Mouse (Mus musculus) spleen, postnatal 10 days (tissue): ENCODE data around the gene Galnt6.
A peak's percentile ranks its signal among the peaks of the same experiment; 100 is the strongest.
"Not testable (repeated sequence)": the region's sequence is repeated elsewhere in the genome, so short reads cannot be mapped to it uniquely, and the experiment has no call there.

Experiments used
- DNase-seq, 2 experiments: peaks; one replicate each; pipeline ENCODE4 v3.0.0; 2021 to 2022; ENCODE audit warnings: low spot score in 2 of 2

Gene Galnt6

DNA sequence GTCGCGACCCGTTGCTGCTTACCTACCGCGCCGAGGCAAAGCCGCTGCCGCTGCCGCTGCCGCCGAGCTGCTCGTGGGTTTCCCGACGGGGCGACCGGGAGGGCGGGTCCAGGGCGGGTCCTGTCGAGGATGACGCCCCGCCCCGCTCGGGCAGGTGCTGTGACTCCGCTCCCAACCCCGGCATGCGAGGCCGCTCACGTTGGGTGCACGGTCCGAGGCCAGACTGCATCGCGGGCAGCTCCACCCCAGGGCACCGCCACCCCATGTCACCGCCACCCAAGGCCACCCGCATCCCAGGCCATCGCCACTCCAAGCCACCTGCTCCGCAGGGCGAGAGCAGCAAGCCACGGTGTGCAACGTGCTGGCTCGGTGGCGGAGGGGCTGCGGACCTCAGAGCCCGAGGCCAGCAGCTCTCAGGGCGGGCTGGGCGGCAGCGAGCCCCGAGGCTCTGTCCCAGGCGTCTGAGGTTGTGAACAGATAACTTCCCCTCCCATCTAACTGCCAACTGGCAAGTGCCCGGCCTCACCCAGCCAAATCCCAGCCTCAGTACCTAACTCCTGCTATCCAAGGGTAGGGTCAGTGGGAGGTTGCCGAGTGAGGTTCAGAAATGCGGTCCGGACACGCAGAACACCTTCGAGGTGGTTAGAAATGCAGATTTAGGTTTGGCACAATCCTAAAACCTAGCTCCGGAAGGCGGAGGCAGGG, at the start of gene Galnt6:
Galnt6 (minus strand) TSS at position 96 of the 705 bp plus-strand sequence.
- peak; percentile 50 to 79 for DNase-seq

GRCm38 (mm10) chr15:100777020-100778016, 48.1 kb upstream of the Galnt6 start:
- DNase-seq, result no peak

DNA sequence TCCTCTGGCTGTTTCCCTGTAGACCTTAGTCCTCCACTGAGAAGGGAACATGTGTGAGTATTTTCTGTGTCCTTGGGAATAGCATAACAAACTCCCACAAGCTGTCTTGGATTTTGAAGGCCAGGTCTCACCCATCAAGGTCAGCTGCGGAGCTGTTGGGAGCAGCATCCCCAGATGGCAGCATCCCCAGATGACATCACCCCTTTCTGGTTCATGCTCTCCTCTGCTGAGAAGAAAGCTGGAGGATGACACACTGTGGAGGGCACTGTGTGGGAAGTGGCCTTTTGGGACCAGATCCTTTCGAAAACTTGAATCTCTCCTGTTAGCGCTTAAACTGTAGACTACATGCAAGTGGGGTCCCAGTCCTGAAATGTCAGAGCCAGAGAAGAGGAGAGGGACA, 47.2 kb upstream of the Galnt6 start:
- DNase-seq, result no peak

- DNase-seq, result no peak
Observed at GRCm38 (mm10) chr15:100775189-100776166, 46.3 kb upstream of the Galnt6 start.

DNA sequence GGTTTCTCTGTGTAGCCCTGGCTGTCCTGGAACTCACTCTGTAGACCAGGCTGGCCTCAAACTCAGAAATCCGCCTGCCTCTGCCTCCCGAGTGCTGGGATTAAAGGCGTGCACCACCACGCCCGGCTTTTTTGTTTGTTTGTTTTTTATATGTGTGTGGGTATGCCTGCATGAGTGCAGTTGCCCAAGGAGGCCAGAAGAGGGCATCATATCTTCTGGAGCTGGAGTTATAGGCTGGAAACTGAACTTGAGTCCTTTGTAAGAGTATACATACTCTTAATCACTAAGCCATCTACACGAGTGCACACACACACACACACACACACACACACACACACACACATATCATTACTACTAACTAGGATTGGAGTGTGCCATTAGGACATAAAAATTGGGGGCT, 44.7 kb upstream of the Galnt6 start:
- DNase-seq, result not testable (repeated sequence)

- no peak for DNase-seq
Observed at GRCm38 (mm10) chr15:100772685-100773084, 43.5 kb upstream of the Galnt6 start.

DNA sequence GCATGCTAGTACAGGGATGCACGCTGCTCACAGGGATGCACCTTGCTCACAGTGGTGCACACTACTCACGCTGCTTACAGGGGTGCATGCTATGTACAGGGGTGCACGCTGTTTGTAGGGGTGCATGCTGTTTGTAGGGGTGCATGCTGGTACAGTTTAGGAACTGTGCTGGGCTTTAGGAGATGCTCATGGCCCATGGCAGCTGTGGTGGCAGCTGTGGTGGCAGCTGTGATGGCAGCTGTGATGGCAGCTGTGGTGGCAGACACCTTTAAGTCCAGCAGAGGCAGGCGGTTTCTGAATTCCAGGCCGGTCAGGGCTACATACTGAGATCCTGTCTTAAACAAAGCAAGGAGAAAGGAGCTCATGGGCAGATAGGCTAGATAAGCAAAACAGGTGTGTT, 41.2 kb upstream of the Galnt6 start:
- no peak for DNase-seq

DNA sequence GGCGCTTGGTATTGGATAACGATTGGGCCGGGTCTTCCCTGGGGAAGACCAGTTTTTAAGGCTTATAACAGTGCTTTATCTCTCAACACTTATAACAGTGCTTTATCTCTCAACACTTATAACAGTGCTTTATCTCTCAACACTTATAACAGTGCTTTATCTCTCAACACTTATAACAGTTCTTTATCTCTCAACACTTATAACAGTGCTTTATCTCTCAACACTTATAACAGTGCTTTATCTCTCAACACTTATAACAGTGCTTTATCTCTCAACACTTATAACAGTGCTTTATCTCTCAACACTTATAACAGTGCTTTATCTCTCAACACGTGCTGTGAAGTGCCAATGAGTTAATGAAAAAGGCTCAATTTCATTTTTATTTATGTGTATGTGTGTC, 39.8 kb upstream of the Galnt6 start:
- not testable (repeated sequence) for DNase-seq

- DNase-seq, result no peak
Observed at GRCm38 (mm10) chr15:100767851-100768250, 38.7 kb upstream of the Galnt6 start.

GRCm38 (mm10) chr15:100766826-100767225, 37.6 kb upstream of the Galnt6 start:
- DNase-seq, result no peak

- no peak for DNase-seq
Observed at GRCm38 (mm10) chr15:100764163-100764951, 35.2 kb upstream of the Galnt6 start.

DNA sequence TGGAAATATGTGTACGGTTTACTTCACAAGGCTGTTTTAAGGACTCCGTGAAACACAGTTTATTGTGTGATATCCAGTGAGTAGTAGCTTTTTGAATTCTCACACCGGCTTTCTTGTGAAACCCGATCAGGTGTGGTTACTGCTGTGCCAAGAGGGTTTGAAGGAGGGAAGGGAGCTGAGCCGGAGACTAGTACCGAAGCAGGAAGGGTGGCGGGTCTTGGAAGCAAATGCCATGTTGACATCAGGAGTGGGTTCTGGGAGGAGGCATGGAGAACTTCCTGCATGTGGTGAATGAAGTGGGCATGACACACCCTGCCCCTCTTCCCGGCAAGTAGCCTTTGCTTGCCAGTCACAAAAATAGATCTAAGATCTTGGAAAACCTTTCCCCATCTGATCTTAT, 33.5 kb upstream of the Galnt6 start:
- no peak for DNase-seq

DNA sequence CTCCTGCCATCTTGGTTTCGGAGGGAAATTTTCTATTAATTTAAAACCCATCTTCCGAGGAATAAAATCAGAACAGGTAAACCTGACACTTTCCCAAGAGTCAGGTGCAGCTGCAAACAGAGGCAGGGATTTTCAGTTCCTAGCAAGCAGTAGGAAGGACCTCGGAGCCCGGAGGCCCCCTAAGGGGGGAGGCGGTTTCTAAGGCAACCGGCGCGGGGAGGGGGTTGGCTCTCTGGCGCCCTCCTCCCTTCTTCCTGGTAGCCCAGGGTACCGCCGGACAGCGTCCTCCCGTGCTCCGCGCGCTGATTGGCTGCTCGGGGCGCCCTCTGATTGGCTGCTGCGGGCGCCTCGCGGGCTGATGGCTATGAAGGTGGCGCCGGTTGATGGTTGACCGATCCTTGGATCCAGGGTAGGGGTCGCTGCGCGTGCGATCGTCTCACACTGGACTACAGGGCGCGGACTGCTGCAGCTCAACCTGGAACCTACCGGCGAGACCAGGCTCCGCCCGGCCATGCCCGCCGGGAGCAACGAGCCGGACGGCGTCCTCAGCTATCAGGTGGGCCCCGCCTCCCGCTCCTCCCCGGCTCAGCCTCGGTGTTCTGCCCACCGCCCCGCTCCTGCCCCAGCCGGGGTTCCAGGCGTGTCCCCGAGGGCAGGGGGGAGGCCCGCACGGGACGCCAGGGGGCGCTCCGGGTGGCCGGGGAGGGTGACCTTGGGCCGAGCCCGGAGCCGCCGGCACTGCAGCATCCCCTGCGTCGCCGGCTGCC, 32.4 kb upstream of the Galnt6 start, which contains the start of gene Slc4a8:
Slc4a8 (plus strand) TSS at position 329 of the 767 bp plus-strand sequence.
- peak; percentile 67 to 84 for DNase-seq

- no peak for DNase-seq
Observed at GRCm38 (mm10) chr15:100761036-100761418, 31.9 kb upstream of the Galnt6 start.

DNA sequence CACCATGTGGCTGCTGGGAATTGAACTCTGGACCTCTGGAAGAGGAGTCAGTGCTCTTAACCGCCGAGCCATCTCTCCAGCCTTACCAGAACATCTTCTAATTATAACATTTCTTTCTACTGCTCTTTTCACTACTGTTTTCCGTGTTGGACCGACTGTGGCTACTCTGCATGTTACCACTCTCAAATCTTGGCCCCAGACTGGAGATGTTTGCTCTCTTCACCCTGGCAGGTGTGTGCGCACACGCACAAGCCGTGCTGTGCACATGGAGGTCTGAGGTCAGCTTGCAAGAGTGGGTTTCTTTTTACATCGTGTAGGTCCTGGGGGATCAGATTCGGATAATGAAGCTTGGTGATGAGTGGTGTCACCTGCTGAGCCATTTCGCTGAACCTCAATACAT, 30.1 kb upstream of the Galnt6 start:
- no peak for DNase-seq

DNA sequence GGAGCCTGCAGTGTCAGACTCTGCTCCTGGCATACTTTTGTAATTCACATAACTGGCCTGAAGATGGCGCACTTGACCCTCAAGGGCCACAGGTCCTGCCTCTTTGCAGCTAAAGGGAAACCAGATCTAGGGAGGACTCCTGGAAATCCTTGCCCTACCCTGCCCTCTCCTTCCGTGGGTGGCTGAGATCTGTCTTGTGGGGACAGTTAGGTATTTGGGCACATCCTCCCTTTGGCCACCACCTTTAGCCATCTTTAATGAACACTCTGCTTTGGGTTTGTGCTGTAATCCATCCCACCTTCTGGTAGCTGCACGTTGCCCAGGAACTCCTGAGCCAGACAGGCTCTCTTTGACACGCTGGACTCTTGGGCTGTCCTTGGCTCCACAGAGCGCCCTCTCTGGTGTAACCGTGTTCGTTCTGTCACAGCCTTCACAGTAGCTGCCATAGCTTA, 28.4 kb upstream of the Galnt6 start:
- peak; percentile 42 to 74 for DNase-seq

GRCm38 (mm10) chr15:100755881-100756624, 26.9 kb upstream of the Galnt6 start:
- no peak for DNase-seq

DNA sequence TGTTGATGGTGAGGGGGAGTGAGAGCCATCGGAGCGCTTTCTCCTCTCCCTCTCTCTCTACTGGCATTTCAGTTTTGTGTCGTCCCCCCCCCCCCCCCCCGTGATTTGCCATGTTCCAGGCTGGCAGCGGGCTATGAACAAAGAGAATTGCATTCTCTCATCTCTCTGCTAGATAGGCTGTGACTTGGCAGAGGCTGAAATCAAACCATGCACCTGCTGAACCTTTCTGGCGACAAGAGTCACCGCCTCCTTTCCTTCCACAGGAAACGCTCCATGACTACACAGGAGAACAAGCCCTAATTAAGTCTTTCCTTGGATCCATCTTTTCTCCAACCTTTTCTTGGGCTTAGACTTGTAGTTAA, 26.3 kb upstream of the Galnt6 start:
- no peak for DNase-seq
